Mouse (Mus musculus) liver, embryonic 14.5 days (tissue): ENCODE results near the gene Tekt3. TPM values are rescaled to one million over a fixed set of nuclear protein-coding genes. Genes with fewer than 3 reads are reported as not detected.
A peak's percentile ranks its signal among the peaks of the same experiment; 100 is the strongest.

Source experiments
- ATAC-seq: fragments of 200-750 bp; cut with Nextera tagmentation; 2 replicates; pipeline ENCODE4 v1.8.0; 2017; ENCODE audit warnings: moderate number of reproducible peaks, mild to moderate bottlenecking, moderate library complexity; ENCODE audit not compliant: insufficient read depth
- DNase-seq, 3 experiments: peaks; one replicate each; pipeline ENCODE4 v3.0.0-alpha.2; 2012 to 2013; ENCODE audit warnings: low read depth in 3 of 3, low spot score in 3 of 3
- H3K27ac ChIP-seq: fragments of 300-500 bp; sonication (generic); 2 replicates; pipeline ENCODE4 v1.5.1; 2014; ENCODE audit warnings: moderate library complexity, mild to moderate bottlenecking, control low read depth, inconsistent platforms
- H3K27me3 ChIP-seq: fragments of 300-500 bp; sonication (generic); 2 replicates; pipeline ENCODE4 v1.6.1; 2014; ENCODE audit warnings: mild to moderate bottlenecking, low read length, moderate library complexity; ENCODE audit not compliant: control insufficient read depth, insufficient read depth
- H3K36me3 ChIP-seq: fragments of 300-500 bp; sonication (generic); replicated peaks from 2 replicates; pipeline ENCODE4 v1.6.1; 2014; ENCODE audit warnings: low read depth; ENCODE audit not compliant: control insufficient read depth, insufficient read depth
- H3K4me1 ChIP-seq, 2 experiments: fragments of 200-500 bp in 1 of 2; fragments of 300-500 bp in 1 of 2; sonication (generic) in 1 of 2; replicated peaks; 2 replicates each; pipeline ENCODE4 v1.6.1; 2012 to 2014; ENCODE audit warnings: antibody characterized with exemption in 1 of 2, inconsistent platforms in 1 of 2, low read length in 1 of 2; ENCODE audit not compliant: control insufficient read depth in 2 of 2, insufficient read depth in 2 of 2
- H3K4me2 ChIP-seq: fragments of 300-500 bp; sonication (generic); 2 replicates; pipeline ENCODE4 v1.6.1; 2014; ENCODE audit warnings: low read depth, mild to moderate bottlenecking, control low read depth, moderate library complexity
- H3K4me3 ChIP-seq, 2 experiments: fragments of 200-500 bp in 1 of 2; fragments of 300-500 bp in 1 of 2; sonication (generic) in 1 of 2; 2 replicates each; pipeline ENCODE4 v1.5.1; 2012 to 2014; ENCODE audit warnings: low read depth in 2 of 2, low read length in 2 of 2, mild to moderate bottlenecking in 2 of 2, control low read depth in 1 of 2, inconsistent platforms in 1 of 2, moderate library complexity in 1 of 2; ENCODE audit not compliant: insufficient read depth in 1 of 2
- H3K9ac ChIP-seq: fragments of 300-500 bp; sonication (generic); replicated peaks from 2 replicates; pipeline ENCODE4 v1.6.1; 2014; ENCODE audit warnings: mild to moderate bottlenecking, control low read depth, moderate library complexity
- H3K9me3 ChIP-seq: fragments of 300-500 bp; sonication (generic); 2 replicates; pipeline ENCODE4 v1.6.1; 2016; ENCODE audit warnings: low read length, mixed read lengths; ENCODE audit not compliant: control insufficient read depth
- CTCF ChIP-seq: IDR thresholded peaks from 2 replicates; pipeline ENCODE4 v1.5.1; 2016; ENCODE audit warnings: antibody characterized with exemption, low read depth, control low read depth
- EP300 ChIP-seq: IDR thresholded peaks from 2 replicates; pipeline ENCODE4 v1.6.1; 2016; ENCODE audit warnings: antibody characterized with exemption, low read depth
- WGBS: fragments of 180-500 bp; shearing (Covaris S2); extraction: QIAGEN DNeasy Blood & Tissue Kit; methylation state at CpG from one replicate; pipeline ENCODE4 v1.1.7; 2014; ENCODE audit not compliant: insufficient replicate concordance; 5-methylcytosine and 5-hydroxymethylcytosine counted together
- polyA plus RNA-seq, 2 experiments: library from polyadenylated mRNA; depleted of rRNA in 1 of 2; stranded (reverse) in 1 of 2; unstranded in 1 of 2; fragments of >200 nt; fragmentation: Nextera tagmentation in 1 of 2; extraction: Ambion mirVana in 1 of 2; gene quantifications; 2 replicates each; pipeline versions ENCODE4 v1.2.1 to v1.2.3; 2012 to 2014

The Tekt3 gene
- polyA plus RNA-seq, 2 experiments, result not detected

DNA sequence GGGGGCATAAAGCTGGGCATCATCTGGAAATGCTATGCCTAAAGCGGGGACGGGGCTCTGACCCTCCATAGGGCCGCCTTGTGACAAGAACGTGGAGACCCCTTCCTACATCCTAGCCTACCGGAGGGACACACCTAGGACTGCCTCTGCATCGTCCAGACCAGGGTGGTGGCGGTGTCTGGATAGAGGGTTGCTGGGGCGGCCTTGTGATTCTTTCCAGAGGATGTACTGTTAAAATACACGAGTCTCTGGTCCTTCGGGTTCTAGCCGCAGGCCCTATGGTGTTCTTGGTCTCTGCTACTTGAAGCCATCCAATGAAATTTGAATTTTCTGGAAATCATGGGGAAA is 70.2 kb downstream of the Tekt3 start:
- no peak overlapping the region; the same call in 1 of the 2 replicates for H3K9ac ChIP-seq
- 0 out of 4 replicates have a peak, but pooled peaks cover 0 to 2% of the 10 kb centered on the region in 2 experiments for H3K4me1 ChIP-seq
- 5% methylated on average over 11 of the region's 11 CpGs for WGBS
- no peaks in the 10 kb centered on the region for H3K36me3 ChIP-seq
- DNase-seq (no peak), ATAC-seq (no peak)
- no peak overlapping the region for H3K27ac ChIP-seq
- no peaks in the 10 kb centered on the region for H3K9me3 ChIP-seq
- peak overlapping the region; percentile 16 to 51 for H3K4me3 ChIP-seq
- peaks cover 46% of the 10 kb centered on the region for H3K27me3 ChIP-seq
- peak overlapping the region; percentile 31 for H3K4me2 ChIP-seq
- TF ChIP-seq CTCF (no peak), EP300 (no peak)

DNA sequence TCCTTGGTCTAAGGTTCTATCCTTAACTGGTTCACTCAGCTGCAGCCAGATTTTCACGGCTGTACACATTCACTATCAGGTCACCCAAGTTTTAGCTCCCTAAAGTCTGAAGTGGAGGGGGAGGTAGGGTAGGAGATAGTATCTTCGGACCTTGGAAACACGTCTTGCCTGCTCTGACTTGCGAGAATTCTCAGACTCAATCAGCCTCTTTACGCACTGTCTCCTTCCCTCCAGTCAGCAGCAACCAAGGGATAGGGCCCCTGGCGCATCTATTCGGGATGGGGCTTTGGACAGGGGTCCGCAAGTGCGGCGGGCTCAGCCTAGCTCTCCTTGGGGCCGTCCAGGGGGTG is 70.7 kb downstream of the Tekt3 start:
- Histone ChIP-seq H3K9ac (no peak overlapping the region), H3K27ac (no peak overlapping the region), H3K36me3 (no peaks in the 10 kb centered on the region), H3K4me2 (peak overlapping the region; percentile 25), H3K9me3 (no peaks in the 10 kb centered on the region), H3K27me3 (peaks cover 46% of the 10 kb centered on the region), H3K4me3 (peak overlapping the region; percentile 16 to 17), H3K4me1 (0 out of 4 replicates have a peak, but pooled peaks cover 0 to 2% of the 10 kb centered on the region in 2 experiments)
- TF ChIP-seq CTCF, result no peak
- TF ChIP-seq EP300, result no peak
- WGBS, result 3% methylated on average over 11 of the region's 11 CpGs
- ATAC-seq (no peak), DNase-seq (no peak)

DNA sequence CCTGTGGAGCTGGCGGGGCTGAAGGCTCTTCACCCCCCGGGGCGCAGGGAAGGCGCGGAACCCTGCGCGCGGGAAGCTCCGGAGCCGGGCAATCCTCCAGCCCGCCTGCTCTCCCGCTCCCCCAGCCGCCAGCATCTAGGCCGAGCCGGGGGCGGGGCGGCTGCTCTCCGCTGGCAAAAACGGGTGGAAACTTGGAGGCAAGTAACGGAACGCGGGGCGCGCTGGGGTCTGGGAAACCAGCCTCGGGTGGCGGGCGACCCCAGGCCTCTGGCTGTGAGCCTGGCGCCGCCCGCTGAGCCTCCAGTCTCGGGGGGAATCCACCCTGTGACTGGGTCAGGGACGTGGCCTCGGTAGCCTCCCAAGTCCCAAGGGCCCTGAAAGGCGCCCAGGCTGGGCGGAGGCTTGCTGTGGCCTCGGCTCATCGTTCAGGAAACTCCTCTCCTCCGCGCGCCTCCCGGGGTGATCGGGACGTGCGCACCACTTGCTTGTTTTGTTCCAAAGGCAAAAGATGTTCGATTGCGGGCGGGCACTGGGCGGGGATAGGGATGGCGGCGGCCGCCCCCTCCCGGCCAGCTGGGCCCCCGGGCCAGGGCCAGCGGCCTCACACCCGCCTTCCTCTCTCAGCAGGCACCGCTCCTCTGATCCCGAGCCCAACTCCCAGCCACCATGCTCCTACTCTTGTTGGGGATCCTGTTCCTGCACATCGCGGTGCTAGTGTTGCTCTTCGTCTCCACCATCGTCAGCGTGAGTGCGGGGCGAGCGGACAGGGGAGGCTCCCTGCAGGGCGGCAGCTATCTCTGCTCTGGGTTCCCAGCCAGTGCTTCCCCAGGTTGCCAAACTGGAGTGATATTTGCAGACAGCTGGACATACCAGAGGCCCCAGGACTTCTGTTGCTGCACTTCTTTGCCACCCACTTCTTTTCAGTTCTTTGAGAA is 71.3 kb downstream of the Tekt3 start:
- peak overlapping the region; percentile 16 to 24 for H3K4me3 ChIP-seq
- DNase-seq, result no peak
- H3K9me3 ChIP-seq, result no peaks in the 10 kb centered on the region
- H3K4me2 ChIP-seq, result peak overlapping the region; percentile 25
- 0 out of 4 replicates have a peak, but pooled peaks cover 0 to 2% of the 10 kb centered on the region in 2 experiments for H3K4me1 ChIP-seq
- TF ChIP-seq EP300 (no peak), CTCF (no peak)
- no peak overlapping the region for H3K27ac ChIP-seq
- no peak for ATAC-seq
- H3K36me3 ChIP-seq, result no peaks in the 10 kb centered on the region
- no peak overlapping the region for H3K9ac ChIP-seq
- WGBS, result 2% methylated on average over 60 of the region's 66 CpGs
- H3K27me3 ChIP-seq, result peaks cover 46% of the 10 kb centered on the region

DNA sequence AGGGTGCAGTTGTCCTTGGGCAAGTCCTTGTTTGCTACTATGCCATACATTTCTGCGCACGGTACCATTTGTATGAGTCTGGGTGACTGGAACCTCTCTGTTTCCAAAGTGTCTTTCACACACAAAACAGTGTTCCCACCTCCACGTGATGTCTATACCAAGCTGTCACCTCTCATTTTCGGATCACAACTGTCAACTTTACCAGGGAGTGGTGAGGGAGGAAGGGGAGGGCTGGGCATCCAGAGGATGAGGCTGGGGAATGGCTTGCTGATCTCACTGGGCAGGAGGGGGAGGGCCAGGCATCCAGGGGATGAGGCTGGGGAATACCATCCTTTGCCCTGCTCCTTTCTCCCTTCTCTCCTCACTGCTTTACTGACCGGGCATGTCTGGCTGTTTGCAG is 72.6 kb downstream of the Tekt3 start:
- ATAC-seq (no peak), DNase-seq (no peak)
- no peak overlapping the region for H3K4me3 ChIP-seq
- 57% methylated on average over 5 of the region's 5 CpGs for WGBS
- no peak overlapping the region for H3K27ac ChIP-seq
- H3K36me3 ChIP-seq, result no peaks in the 10 kb centered on the region
- 0 out of 4 replicates have a peak, but pooled peaks cover 0 to 2% of the 10 kb centered on the region in 2 experiments for H3K4me1 ChIP-seq
- no peak overlapping the region for H3K9ac ChIP-seq
- TF ChIP-seq CTCF (no peak), EP300 (no peak)
- no peaks in the 10 kb centered on the region for H3K9me3 ChIP-seq
- H3K27me3 ChIP-seq, result peaks cover 46% of the 10 kb centered on the region
- H3K4me2 ChIP-seq, result no peak overlapping the region

DNA sequence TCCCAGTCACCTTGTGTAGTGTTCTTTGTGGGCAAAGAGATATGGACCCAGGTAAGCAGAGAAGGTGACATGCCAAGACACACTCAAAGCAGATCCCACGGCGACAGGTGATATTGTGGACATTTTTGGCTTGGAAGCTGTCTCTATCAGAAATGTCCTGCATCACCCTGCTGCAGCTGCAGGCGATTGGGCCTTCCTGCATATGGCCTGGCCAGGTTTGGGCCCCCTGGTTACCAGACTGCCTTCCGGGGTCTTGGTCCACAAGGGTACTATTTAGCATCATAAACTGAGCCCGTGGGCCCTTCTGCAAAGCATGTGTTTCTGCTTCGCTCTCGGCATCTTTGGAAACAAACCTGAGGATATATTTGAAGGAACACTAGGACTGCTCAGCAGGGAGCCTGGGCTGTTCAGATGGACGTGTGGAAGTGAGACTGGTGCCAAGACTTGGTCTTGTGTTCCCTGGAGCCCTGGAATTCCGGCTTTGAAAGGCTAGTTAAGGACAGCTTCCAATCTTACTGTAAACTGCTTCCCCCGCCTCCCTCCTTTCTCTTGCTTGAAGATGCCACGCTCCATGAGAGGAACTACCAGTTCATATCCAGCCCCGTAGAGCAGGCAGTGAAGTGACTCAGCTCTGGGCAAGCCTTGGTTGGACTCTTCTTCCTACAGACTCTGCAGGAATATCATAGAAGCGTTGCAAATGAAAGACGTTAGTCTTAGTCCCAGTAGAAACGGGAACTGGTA is 73.5 kb downstream of the Tekt3 start:
- H3K9me3 ChIP-seq, result no peaks in the 10 kb centered on the region
- peaks cover 46% of the 10 kb centered on the region for H3K27me3 ChIP-seq
- ATAC-seq (no peak), DNase-seq (no peak)
- no peak overlapping the region for H3K4me2 ChIP-seq
- H3K9ac ChIP-seq, result no peak overlapping the region
- no peak for TF ChIP-seq CTCF
- TF ChIP-seq EP300, result no peak
- 0 out of 4 replicates have a peak, but pooled peaks cover 0 to 1% of the 10 kb centered on the region in 2 experiments for H3K4me1 ChIP-seq
- no peaks in the 10 kb centered on the region for H3K36me3 ChIP-seq
- no peak overlapping the region for H3K27ac ChIP-seq
- 51% methylated on average over 15 of the region's 15 CpGs for WGBS
- H3K4me3 ChIP-seq, result no peak overlapping the region
